Mouse (Mus musculus): ENCODE measurements around the gene C1ql1.
"Not testable (repeated sequence)": the region's sequence is repeated elsewhere in the genome, so short reads cannot be mapped to it uniquely, and the experiment has no call there.

The C1ql1 gene

DNA sequence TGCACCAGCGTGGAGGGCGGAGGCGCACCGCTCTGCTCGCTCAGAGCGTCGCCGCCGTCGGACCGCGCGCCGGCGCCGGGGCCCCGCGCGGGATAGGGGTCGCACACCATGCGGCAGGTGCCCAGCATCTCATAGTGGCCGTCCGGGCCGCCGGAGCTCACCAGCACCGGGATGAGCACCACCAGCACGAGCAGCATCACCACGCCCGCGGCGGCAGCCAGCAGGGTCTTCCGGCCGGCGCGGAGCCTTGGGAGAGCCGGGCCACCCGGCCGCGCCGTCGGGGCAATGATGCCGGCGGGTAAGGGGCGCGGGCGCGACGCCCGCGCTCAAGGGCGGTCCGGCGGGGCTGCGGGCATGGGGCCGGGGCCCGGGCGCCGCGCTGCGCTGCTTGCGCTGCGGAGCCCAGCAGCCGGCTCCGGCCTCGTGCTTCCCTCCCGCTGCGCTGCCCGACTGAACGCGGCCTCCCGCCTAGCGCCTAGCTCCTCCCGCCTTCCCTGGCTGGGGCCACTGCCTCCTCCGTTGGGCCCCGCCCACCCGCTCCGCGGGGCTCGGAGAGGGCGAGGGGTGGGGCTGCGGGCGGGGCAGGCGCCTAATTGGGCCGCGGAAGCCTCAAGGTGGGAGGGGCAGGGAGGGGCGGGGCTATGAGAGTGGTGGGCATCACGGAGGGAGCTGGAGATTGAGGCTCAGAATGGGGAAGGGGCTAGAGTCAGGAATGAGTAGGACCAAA, at the start of gene C1ql1:
TSS of gene C1ql1 (minus strand) at position 424 of the 727 bp plus-strand sequence.
- DNase-seq: peak; percentile 74

GRCm38 (mm10) chr11:102994952-102995351, 48.5 kb upstream of the C1ql1 start:
- DNase-seq: no peak

- no peak for DNase-seq
Measured at GRCm38 (mm10) chr11:102993420-102994029, 47.0 kb upstream of the C1ql1 start.

- peak; percentile 46 for DNase-seq
Measured at GRCm38 (mm10) chr11:102992940-102993339, 46.5 kb upstream of the C1ql1 start.

- DNase-seq: no peak
Measured at GRCm38 (mm10) chr11:102991681-102992080, 45.2 kb upstream of the C1ql1 start.

DNA sequence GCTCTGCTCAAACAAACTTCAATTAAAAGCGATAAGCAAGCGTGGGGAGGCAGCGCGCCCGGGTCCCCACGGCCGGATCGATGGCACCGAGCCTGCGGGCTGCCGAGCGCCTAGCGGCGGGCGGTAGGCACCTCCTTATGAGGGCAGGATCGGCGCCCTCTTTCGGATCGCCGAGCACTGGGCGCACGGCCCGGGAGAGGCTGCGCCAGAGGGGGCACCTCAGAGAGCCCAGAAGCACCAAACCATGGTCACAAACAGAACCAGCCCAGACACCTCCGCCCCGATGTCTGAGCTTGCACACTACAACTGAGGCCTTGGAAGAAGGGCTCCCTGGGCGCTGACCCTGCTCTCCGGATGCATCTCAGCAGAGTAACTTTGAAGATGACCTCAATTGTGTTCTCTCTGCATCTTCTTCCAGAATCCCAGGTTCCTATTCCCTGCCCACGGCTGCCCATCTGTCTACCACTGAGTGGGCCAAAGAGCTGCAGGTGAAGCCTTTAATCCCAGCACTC, 43.7 kb upstream of the C1ql1 start:
- DNase-seq: peak; percentile 23

DNA sequence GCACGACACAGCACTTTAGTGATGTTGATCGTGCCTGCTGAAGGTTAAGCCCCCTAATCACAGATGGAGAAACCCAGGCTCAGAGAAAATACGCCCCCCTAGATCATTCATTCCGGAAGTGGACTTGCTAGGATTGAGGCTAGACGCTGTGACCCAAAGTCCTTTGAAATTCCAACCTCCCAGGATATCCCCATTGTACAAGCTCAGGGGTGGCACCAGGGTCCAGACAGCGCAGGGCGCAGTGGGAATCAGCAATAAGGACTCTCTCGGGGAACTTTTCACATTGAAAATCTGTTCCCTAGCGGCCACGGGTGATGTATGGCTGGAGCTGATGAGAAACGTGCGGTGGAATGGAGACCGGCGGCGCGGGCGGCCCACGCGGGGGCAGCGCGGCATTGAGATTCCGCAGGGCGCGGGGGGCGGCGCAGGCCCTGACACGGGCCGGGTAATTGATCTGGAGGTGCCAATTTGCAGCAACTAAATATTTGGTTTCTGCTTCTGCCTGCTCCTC, 43.2 kb upstream of the C1ql1 start:
- DNase-seq: no peak

GRCm38 (mm10) chr11:102985160-102985559, 38.7 kb upstream of the C1ql1 start:
- no peak for DNase-seq

- DNase-seq: no peak
Measured at GRCm38 (mm10) chr11:102984615-102985014, 38.1 kb upstream of the C1ql1 start.

- DNase-seq: no peak
Measured at GRCm38 (mm10) chr11:102984086-102984485, 37.6 kb upstream of the C1ql1 start.

DNA sequence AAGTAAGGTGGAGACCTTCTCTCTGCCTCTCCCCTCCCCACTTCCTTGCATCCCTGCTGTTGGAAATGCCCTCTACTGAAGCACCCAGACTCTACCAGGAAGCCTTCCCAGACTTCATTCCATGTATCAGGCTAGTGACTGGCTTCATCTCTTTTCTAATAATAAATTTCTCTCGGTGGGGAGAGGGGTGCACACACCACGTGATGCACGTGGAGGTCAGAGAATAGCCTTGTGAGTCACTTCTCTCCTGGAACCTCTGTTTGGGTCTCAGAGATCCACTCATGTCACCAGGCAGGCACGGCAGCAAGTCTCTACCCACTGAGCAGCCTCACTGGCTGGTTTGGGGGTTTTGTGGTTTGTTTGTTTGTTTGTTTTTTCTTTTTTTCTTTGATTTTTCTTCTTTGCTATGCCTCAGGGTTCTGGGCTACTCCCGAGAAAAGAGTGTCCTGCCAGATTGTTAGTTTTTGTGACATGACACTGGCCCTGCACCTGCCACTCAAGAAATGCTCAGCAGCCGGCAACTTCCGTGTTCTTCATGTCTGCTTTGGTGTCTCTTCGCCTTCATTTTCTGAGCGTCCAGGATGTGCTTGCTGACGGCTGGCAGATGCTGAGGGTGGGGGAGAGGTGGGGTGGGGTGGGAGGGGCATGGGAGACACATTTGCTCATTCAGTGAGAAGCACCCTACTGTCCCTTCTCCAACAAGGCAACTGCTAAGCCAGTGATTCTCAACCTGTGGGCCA, 34.8 kb upstream of the C1ql1 start:
- DNase-seq: no peak

DNA sequence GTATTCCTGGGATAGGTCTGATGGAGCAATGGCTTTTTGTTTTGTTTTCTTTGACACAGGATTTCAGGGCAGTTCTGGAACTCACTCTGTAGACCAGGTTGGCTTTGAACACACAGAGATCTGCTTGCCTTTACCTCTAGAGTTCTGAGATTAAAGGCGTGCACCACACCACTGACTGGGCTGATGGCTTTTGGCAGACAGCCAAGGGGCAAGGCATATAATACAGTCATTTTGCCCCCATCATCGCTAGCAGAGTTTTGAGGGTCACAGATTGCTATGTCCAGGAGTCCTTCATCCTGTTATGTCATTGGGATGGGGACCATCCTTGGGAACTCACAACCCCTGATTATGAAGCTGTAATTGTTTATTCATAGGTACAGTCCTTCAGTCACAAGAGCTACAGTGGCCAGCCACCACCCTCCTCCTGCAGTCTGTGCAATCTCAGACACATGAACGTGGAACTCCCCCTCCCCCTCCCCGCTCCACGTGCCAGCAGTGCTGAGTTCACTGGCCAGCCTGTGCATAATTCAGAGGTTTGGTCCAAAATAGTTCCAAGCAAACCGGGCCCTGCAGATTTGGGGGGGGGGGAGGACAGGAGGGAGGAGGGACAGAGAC, 31.7 kb upstream of the C1ql1 start:
- DNase-seq: peak; percentile 20

- DNase-seq: not testable (repeated sequence)
Measured at GRCm38 (mm10) chr11:102975966-102976365, 29.5 kb upstream of the C1ql1 start.

DNA sequence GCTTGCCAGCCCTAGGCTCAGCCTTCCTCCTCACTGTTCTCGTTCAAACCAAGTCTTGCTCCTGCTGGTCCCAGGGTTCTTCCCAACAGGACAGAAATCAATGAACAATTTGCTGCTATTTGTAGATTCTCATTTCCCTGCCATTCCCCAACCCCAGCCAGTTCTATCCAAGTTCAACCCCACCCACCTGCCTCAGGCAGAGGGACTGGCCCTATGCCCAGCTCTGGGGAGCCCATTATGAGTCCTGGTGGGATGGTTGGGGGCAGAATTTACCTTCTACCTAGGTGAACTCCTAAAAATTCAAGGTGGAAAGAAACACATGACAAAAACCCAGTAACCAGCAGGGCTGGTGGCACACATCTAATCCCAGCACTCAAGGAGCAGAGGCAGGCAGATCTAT, 25.8 kb upstream of the C1ql1 start:
- DNase-seq: peak; percentile 34

DNA sequence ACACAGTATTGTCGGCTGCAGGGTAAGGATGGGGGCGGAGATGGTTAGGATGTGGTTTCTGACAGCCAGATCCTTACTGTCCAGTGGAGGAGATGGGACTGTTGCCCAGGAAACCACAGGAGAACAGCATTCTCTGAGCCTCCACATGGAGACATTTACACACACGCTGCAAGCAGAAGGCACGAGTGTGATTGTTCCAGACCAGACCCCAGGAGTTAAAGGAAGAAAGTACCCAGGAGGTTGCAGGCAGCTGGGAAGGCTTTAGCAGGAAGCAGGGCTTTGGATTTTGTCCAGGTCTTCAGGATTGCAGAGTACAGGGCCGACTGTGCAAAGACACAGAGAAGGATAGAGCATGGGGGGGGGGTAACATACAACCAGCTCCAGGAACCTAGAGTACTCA, 25.1 kb upstream of the C1ql1 start:
- DNase-seq: no peak

GRCm38 (mm10) chr11:102964547-102965091, 18.1 kb upstream of the C1ql1 start:
- DNase-seq: no peak

GRCm38 (mm10) chr11:102963855-102964546, 17.5 kb upstream of the C1ql1 start:
- no peak for DNase-seq

GRCm38 (mm10) chr11:102963246-102963854, 16.9 kb upstream of the C1ql1 start:
- DNase-seq: no peak

GRCm38 (mm10) chr11:102962861-102963245, 16.4 kb upstream of the C1ql1 start:
- DNase-seq: no peak

DNA sequence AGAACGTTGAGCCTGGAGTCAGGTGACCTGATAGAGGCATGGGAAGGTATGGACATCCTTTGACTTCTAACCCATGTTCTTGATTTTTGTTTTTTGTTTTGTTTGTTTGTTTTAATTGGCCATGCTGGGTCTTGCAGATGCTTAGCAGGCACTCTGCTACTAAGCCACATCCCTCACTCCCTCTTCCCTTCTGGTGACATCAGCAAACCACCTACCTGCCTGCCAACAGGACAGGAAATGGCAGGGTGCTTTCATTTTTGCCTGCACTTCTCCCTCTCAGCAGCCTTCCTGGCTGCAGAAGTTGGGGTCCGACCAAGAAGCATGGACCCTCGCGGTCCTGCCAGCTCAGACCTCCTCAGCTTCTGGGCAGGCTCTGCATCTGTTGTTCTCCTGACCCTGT, 14.6 kb upstream of the C1ql1 start:
- no peak for DNase-seq

GRCm38 (mm10) chr11:102958870-102959269, 12.4 kb upstream of the C1ql1 start:
- DNase-seq: no peak

DNA sequence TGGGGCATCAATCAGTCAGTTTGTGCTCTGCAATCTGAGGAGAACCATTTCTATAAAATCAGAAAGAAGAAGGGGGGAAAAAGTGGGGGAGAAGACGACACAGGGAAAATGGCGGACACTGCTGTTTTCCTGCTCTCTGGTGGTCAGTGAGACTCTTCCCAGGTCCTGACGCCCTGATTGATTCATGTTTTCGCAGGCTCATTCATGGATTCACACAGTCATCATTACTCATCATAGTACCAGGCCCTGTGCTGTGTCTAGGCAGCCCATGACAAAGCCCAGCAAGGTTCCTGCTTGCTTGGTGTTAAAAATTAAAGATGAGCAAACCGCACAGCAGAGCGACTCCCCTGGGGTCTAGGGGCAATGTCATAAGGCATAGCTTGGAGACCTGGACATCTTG, 11.9 kb upstream of the C1ql1 start:
- no peak for DNase-seq

All from kidney, adult 11 months (tissue).